Mouse (Mus musculus): ENCODE data around the gene Cyp4f15. TPM values are rescaled to one million over a fixed set of nuclear protein-coding genes. Genes with fewer than 3 reads are reported as not detected.

Gene Cyp4f15
- 2.2 and 2.6 TPM in 2 replicates for polyA plus RNA-seq (2012; rRNA removed)

DNA sequence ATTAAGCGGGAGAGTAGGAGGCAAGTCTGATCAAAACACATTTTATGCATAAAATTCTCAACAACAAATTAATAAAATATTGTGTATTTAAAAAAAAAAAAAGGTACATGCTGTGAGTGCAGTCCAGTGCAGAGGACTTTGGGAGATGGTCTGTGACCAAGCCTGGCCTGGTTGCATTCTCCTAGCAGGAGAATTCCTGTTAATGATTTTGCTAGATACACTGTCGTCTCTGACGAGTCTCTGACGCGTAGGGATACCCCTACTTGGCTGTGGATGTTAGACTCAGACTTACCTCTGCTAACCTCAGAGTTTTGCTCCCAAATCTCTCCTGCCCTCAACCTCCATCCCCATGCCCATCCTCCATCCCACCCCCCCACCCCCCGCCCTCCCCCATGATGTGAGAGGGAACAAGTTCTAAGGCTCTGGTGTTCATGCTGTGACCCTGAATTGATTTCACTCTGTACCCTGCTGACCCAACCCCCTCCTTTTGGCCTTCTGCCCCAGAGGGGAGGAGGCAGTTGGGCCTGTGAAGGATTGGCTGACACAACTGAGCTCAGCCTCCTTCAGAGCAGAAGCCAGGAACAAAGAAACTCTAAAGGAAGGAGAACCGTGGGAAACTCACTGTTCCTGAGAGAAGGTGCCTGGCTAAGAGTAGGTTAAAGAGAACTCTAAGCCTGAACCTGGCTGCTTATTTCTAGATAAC lies at the start of gene Cyp4f15:
TSS of gene Cyp4f15 (plus strand) at position 580 of the 703 bp plus-strand sequence.

DNA sequence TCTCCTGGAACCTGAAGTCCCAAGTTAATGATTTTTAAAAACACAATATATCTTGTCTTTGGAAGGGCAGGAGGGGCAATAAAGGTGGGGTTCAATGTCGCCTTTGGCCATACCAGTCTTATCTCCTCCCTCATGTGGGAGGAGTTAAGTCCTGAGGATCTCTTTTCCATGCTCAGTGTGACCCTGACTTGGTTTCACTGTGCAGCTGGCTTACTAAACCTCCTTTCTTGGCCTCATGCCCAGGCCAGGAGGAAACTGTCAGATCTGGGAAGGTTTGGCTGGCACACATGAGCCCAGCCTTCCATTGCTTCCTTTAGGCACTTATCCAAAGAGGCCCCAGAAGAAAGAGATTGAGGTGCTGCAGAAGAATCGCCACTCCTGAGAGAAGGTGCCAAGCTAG lies 26.7 kb upstream of the Cyp4f15 start, which contains the start of gene Cyp4f40:
TSS of gene Cyp4f40 (plus strand) at position 189 of the 400 bp plus-strand sequence.

Other genes starting within 250 kb of the Cyp4f15 start
- gene Cyp4f39, start 232.9 kb upstream of the Cyp4f15 start, polyA plus RNA-seq (2012; rRNA removed), result 0.26 and 0.66 TPM in 2 replicates
- 13.3 and 18.1 TPM in 2 replicates for gene Cyp4f17, start 179.6 kb upstream of the Cyp4f15 start, polyA plus RNA-seq (2012; rRNA removed)
- gene Cyp4f16, start 149.1 kb upstream of the Cyp4f15 start, polyA plus RNA-seq (2012; rRNA removed), result 31.8 and 36.9 TPM in 2 replicates
- not detected in 2 replicates for gene Cyp4f37, start 64.3 kb upstream of the Cyp4f15 start, polyA plus RNA-seq (2012; rRNA removed)
- gene Cyp4f40, start 26.7 kb upstream of the Cyp4f15 start, polyA plus RNA-seq (2012; rRNA removed), result 0.04 and 0.06 TPM in 2 replicates
- 23.5 and 25.3 TPM in 2 replicates for gene Zfp871, start 102.7 kb downstream of the Cyp4f15 start, polyA plus RNA-seq (2012; rRNA removed)
- gene Zfp811, start 124.3 kb downstream of the Cyp4f15 start, polyA plus RNA-seq (2012; rRNA removed), result 29.8 and 30.2 TPM in 2 replicates
- 16.3 and 17.9 TPM in 2 replicates for gene Zfp799, start 144.6 kb downstream of the Cyp4f15 start, polyA plus RNA-seq (2012; rRNA removed)
- 5.0 and 5.1 TPM in 2 replicates for gene Zfp870, start 206.0 kb downstream of the Cyp4f15 start, polyA plus RNA-seq (2012; rRNA removed)
- 0.04 and 0.09 TPM in 2 replicates for gene Cyp4f14, start 231.7 kb downstream of the Cyp4f15 start, polyA plus RNA-seq (2012; rRNA removed)